Mouse (Mus musculus) spleen, adult 2 months (tissue): ENCODE data around the gene Hnrnpc. TPM values are rescaled to one million over a fixed set of nuclear protein-coding genes. Genes with fewer than 3 reads are reported as not detected.
"Not testable (repeated sequence)": the region's sequence is repeated elsewhere in the genome, so short reads cannot be mapped to it uniquely, and the experiment has no call there.

Experiments
- DNase-seq, 2 experiments: peaks; one replicate each; pipeline versions ENCODE4 v3.0.0 to v3.0.0-alpha.2; 2012 to 2021; ENCODE audit warnings: low spot score in 2 of 2, low read depth in 1 of 2
- H3K27ac ChIP-seq: fragments of 200-500 bp; 2 replicates; pipeline ENCODE4 v1.5.1; 2012; ENCODE audit warnings: low read length, inconsistent platforms; ENCODE audit not compliant: insufficient read depth
- H3K27me3 ChIP-seq: fragments of 200-500 bp; 2 replicates; pipeline ENCODE4 v1.6.1; 2012; ENCODE audit warnings: mild to moderate bottlenecking, moderate library complexity, low read length, inconsistent platforms; ENCODE audit not compliant: control insufficient read depth, insufficient read depth
- H3K36me3 ChIP-seq: fragments of 200-500 bp; 2 replicates; pipeline ENCODE4 v1.6.1; 2012; ENCODE audit warnings: mild to moderate bottlenecking, low read length, inconsistent platforms; ENCODE audit not compliant: control insufficient read depth, insufficient read depth
- H3K4me1 ChIP-seq: fragments of 200-500 bp; 2 replicates; pipeline ENCODE4 v1.6.1; 2011; ENCODE audit warnings: inconsistent platforms; ENCODE audit not compliant: control insufficient read depth, insufficient read depth, insufficient read length
- H3K4me3 ChIP-seq: fragments of 200-500 bp; 2 replicates; pipeline ENCODE4 v1.5.1; 2011; ENCODE audit warnings: mild to moderate bottlenecking, inconsistent platforms; ENCODE audit not compliant: insufficient read depth, insufficient read length; ENCODE audit errors: extremely low read depth
- CTCF ChIP-seq: fragments of 200-500 bp; IDR thresholded peaks from 2 replicates; pipeline ENCODE4 v1.5.1; 2011; ENCODE audit warnings: mild to moderate bottlenecking, inconsistent platforms; ENCODE audit not compliant: insufficient read depth, insufficient read length, insufficient replicate concordance; ENCODE audit errors: extremely low read depth
- POLR2A ChIP-seq: fragments of 200-500 bp; IDR thresholded peaks from 2 replicates; pipeline ENCODE4 v1.6.1; 2011; ENCODE audit warnings: low read depth, low read length, inconsistent platforms
- whole genome bisulfite sequencing: fragments of 180-500 bp; shearing (Covaris S2); methylation state at CpG from one replicate; pipeline ENCODE4 v1.1.7; 2018; 5-methylcytosine and 5-hydroxymethylcytosine counted together
- polyA plus RNA-seq: library from polyadenylated mRNA; depleted of rRNA; stranded (reverse); fragments of >200 nt; gene quantifications from 2 replicates; pipeline ENCODE4 v1.2.3, GENCODE M21; 2012

Gene Hnrnpc
- polyA plus RNA-seq, 1 experiment: 57.3 TPM

- WGBS: 83% methylated on average over 1 of the region's 1 CpGs
- Histone ChIP-seq H3K27ac (no peak overlapping the region), H3K27me3 (no peaks in the 10 kb centered on the region), H3K36me3 (peaks cover 13% of the 10 kb centered on the region), H3K4me3 (no peak overlapping the region), H3K4me1 (no peaks in the 10 kb centered on the region; the same call in 1 of the 2 replicates)
- no peak for DNase-seq
- TF ChIP-seq CTCF: no peak
- no peak for TF ChIP-seq POLR2A
These were observed 9.3 kb downstream of the Hnrnpc start for GRCm38 (mm10) chr14:52094533-52094932.

GRCm38 (mm10) chr14:52083083-52083482 lies 20.7 kb downstream of the Hnrnpc start:
- DNase-seq: no peak
- TF ChIP-seq POLR2A: no peak
- TF ChIP-seq CTCF: no peak
- Histone ChIP-seq H3K27ac (no peak overlapping the region), H3K4me1 (no peaks in the 10 kb centered on the region), H3K4me3 (no peak overlapping the region), H3K27me3 (no peaks in the 10 kb centered on the region), H3K36me3 (peaks cover 27% of the 10 kb centered on the region)

- Histone ChIP-seq H3K36me3 (peaks cover 22% of the 10 kb centered on the region), H3K27me3 (no peaks in the 10 kb centered on the region), H3K4me1 (no peaks in the 10 kb centered on the region), H3K27ac (no peak overlapping the region), H3K4me3 (no peak overlapping the region)
- no peak for DNase-seq
- TF ChIP-seq CTCF (no peak), POLR2A (no peak)
- 97% methylated on average over 15 of the region's 15 CpGs for WGBS
These were observed 32.2 kb downstream of the Hnrnpc start for GRCm38 (mm10) chr14:52071599-52072137.

DNA sequence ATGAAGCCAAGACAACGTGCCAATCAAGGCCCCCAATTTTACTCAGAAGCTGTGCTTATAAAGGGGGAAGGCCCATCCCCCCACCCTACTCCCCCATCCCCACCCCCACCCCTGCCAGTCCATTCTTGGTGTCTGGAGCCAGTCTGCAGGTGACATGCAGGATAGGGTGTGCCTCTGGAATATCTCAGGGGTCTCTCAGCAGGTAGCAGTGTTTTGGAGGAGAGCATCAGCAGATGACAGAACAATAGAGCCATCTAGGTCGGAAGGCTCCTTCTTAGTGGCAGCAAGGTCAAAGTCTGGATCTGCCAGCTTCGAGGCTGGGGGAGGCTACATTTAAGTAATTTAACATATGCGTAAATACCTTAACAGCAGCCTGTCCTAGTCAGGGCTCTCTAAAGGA lies 37.7 kb downstream of the Hnrnpc start:
- DNase-seq: no peak
- Histone ChIP-seq H3K27me3 (no peaks in the 10 kb centered on the region), H3K4me3 (no peak overlapping the region), H3K36me3 (no peaks in the 10 kb centered on the region), H3K27ac (no peak overlapping the region), H3K4me1 (no peaks in the 10 kb centered on the region)
- 70% methylated on average over 4 of the region's 4 CpGs for WGBS
- TF ChIP-seq POLR2A: no peak
- TF ChIP-seq CTCF: no peak

GRCm38 (mm10) chr14:52061798-52062197 lies 42.0 kb downstream of the Hnrnpc start:
- WGBS: 84% methylated on average over 8 of the region's 8 CpGs
- no peak overlapping the region for H3K27ac ChIP-seq
- no peak overlapping the region for H3K4me3 ChIP-seq
- TF ChIP-seq POLR2A (no peak), CTCF (no peak)
- no peaks in the 10 kb centered on the region for H3K27me3 ChIP-seq
- DNase-seq: no peak
- H3K36me3 ChIP-seq: no peaks in the 10 kb centered on the region
- H3K4me1 ChIP-seq: no peaks in the 10 kb centered on the region

- Histone ChIP-seq H3K4me1 (no peaks in the 10 kb centered on the region), H3K27ac (no peak overlapping the region), H3K4me3 (no peak overlapping the region), H3K27me3 (no peaks in the 10 kb centered on the region), H3K36me3 (no peaks in the 10 kb centered on the region)
- TF ChIP-seq POLR2A (no peak), CTCF (no peak)
- 97% methylated on average over 1 of the region's 1 CpGs for WGBS
- no peak for DNase-seq
These were observed 43.0 kb downstream of the Hnrnpc start for GRCm38 (mm10) chr14:52060800-52061199.

GRCm38 (mm10) chr14:52059982-52060381 lies 43.8 kb downstream of the Hnrnpc start:
- Histone ChIP-seq H3K4me1 (no peaks in the 10 kb centered on the region), H3K4me3 (no peak overlapping the region), H3K27me3 (no peaks in the 10 kb centered on the region), H3K36me3 (no peaks in the 10 kb centered on the region), H3K27ac (no peak overlapping the region)
- DNase-seq: no peak
- TF ChIP-seq POLR2A: no peak
- TF ChIP-seq CTCF: no peak
- 64% methylated on average over 4 of the region's 4 CpGs for WGBS

- not testable (repeated sequence) for H3K4me1 ChIP-seq, H3K27ac ChIP-seq, H3K27me3 ChIP-seq, H3K36me3 ChIP-seq, DNase-seq, H3K4me3 ChIP-seq
- 77% methylated on average over 3 of the region's 3 CpGs for whole genome bisulfite sequencing
These were observed 51.1 kb downstream of the Hnrnpc start for GRCm38 (mm10) chr14:52052720-52053119.
